Mouse (Mus musculus): ENCODE data around the gene Copz2.

DNA sequence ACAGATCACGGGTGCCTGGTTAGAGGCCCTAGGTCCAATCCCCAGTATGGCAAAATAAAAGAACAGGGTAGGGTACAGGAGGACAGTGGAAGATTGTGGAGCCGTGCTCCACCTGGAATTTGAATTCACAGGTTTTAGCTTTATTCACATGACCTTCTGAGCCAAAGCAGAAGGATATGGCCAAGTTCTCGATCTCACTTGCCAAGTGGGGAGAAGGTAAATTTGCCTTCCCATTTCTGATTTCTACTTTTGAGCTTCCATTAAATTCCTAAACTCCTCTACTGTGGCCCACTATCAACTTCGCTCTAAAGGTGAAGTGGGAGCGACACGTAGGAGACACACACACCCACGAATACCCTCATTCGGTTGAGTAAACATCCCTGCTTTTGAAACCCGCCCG lies 20.8 kb upstream of the Copz2 start:
- TF ChIP-seq MAFK (IDR thresholded peaks at IDR 0.05; ENCODE audit: insufficient read depth, low read depth, low read length) (no peak), ZNF384 (IDR thresholded peaks at IDR 0.05; ENCODE audit: low read depth, low read length) (no peak), CHD2 (IDR thresholded peaks at IDR 0.05; ENCODE audit: low read depth, low read length) (no peak), ZC3H11A (IDR thresholded peaks at IDR 0.05; ENCODE audit: borderline replicate concordance, low read depth, low read length) (no peak)

All from ES-E14 (cell line).